Mouse (Mus musculus): ENCODE measurements at regions not wholly inside any gene's neighbourhood (a gene's known extent, or its start where the extent isn't known, plus 50 kb on each side); places are given as distances from the start of the nearest gene placed in this dataset.

- TF ChIP-seq POLR2A (IDR thresholded peaks at IDR 0.05; ENCODE audit: low read depth, low read length): no peak
- no peak for TF ChIP-seq CTCF (IDR thresholded peaks at IDR 0.05; ENCODE audit: borderline replicate concordance, insufficient read depth, low read length)
Measured at GRCm38 (mm10) chr8:8367282-8367871, 293.7 kb downstream of the Efnb2 start.

All from embryonic fibroblast, embryonic 13.5 days (primary cell).